Mouse (Mus musculus): ENCODE measurements around the gene Izumo1r. TPM values are rescaled to one million over a fixed set of nuclear protein-coding genes. Genes with fewer than 3 reads are reported as not detected.

Gene Izumo1r
- total RNA-seq, 2 experiments from 2014 or later = not detected

- no peak for TF ChIP-seq CTCF (conservative IDR thresholded peaks at IDR 0.05)
- no peak for DNase-seq (ENCODE audit: low spot score in 2 of 2)
- Histone ChIP-seq H3K27ac (no peak overlapping the region), H3K4me3 (no peak overlapping the region)
Observed at GRCm38 (mm10) chr9:14871536-14871935, 32.2 kb downstream of the Izumo1r start.

GRCm38 (mm10) chr9:14870802-14871201, 32.9 kb downstream of the Izumo1r start:
- Histone ChIP-seq H3K4me3 (no peak overlapping the region), H3K27ac (no peak overlapping the region)
- TF ChIP-seq CTCF (conservative IDR thresholded peaks at IDR 0.05) = no peak
- DNase-seq (ENCODE audit: low spot score in 2 of 2) = no peak

GRCm38 (mm10) chr9:14870377-14870776, 33.4 kb downstream of the Izumo1r start:
- no peak for TF ChIP-seq CTCF (conservative IDR thresholded peaks at IDR 0.05)
- Histone ChIP-seq H3K4me3 (no peak overlapping the region), H3K27ac (no peak overlapping the region)
- no peak for DNase-seq (ENCODE audit: low spot score in 2 of 2)

GRCm38 (mm10) chr9:14868326-14868725, 35.4 kb downstream of the Izumo1r start:
- TF ChIP-seq CTCF (conservative IDR thresholded peaks at IDR 0.05) = no peak
- Histone ChIP-seq H3K4me3 (no peak overlapping the region), H3K27ac (no peak overlapping the region)
- DNase-seq (ENCODE audit: low spot score in 2 of 2) = no peak

GRCm38 (mm10) chr9:14866957-14867356, 36.8 kb downstream of the Izumo1r start:
- DNase-seq (ENCODE audit: low spot score in 2 of 2) = peak; percentile 26 to 60
- H3K4me3 ChIP-seq = no peak overlapping the region
- peak; percentile 89 for TF ChIP-seq CTCF (conservative IDR thresholded peaks at IDR 0.05)
- H3K27ac ChIP-seq = no peak overlapping the region

GRCm38 (mm10) chr9:14864726-14865125, 39.0 kb downstream of the Izumo1r start:
- no peak overlapping the region for H3K27ac ChIP-seq
- no peak for DNase-seq (ENCODE audit: low spot score in 2 of 2)
- TF ChIP-seq CTCF (conservative IDR thresholded peaks at IDR 0.05) = no peak
- no peak overlapping the region for H3K4me3 ChIP-seq

GRCm38 (mm10) chr9:14863126-14863525, 40.6 kb downstream of the Izumo1r start:
- H3K4me3 ChIP-seq = no peak overlapping the region
- DNase-seq (ENCODE audit: low spot score in 2 of 2) = no peak
- TF ChIP-seq CTCF (conservative IDR thresholded peaks at IDR 0.05) = no peak
- H3K27ac ChIP-seq = no peak overlapping the region

- peak; percentile 20 to 51 for DNase-seq (ENCODE audit: low spot score in 2 of 2)
- Histone ChIP-seq H3K27ac (peak within 1 kb of the TSS; percentile 69), H3K4me3 (peak within 1 kb of the TSS; percentile 64)
- TF ChIP-seq CTCF (conservative IDR thresholded peaks at IDR 0.05) = no peak
Observed at GRCm38 (mm10) chr9:14859868-14860639, 43.7 kb downstream of the Izumo1r start, which contains the start of gene Gpr83. TSS of gene Gpr83 (plus strand) at chr9:14860210.

GRCm38 (mm10) chr9:14858782-14859181, 45.0 kb downstream of the Izumo1r start:
- TF ChIP-seq CTCF (conservative IDR thresholded peaks at IDR 0.05) = no peak
- Histone ChIP-seq H3K27ac (no peak overlapping the region), H3K4me3 (no peak overlapping the region)
- no peak for DNase-seq (ENCODE audit: low spot score in 2 of 2)

GRCm38 (mm10) chr9:14858170-14858706, 45.5 kb downstream of the Izumo1r start:
- TF ChIP-seq CTCF (conservative IDR thresholded peaks at IDR 0.05) = no peak
- no peak for DNase-seq (ENCODE audit: low spot score in 2 of 2)
- H3K27ac ChIP-seq = no peak overlapping the region
- no peak overlapping the region for H3K4me3 ChIP-seq

GRCm38 (mm10) chr9:14856922-14857654, 46.7 kb downstream of the Izumo1r start:
- H3K4me3 ChIP-seq = no peak overlapping the region
- DNase-seq (ENCODE audit: low spot score in 2 of 2) = no peak
- no peak overlapping the region for H3K27ac ChIP-seq
- no peak for TF ChIP-seq CTCF (conservative IDR thresholded peaks at IDR 0.05)

- Histone ChIP-seq H3K27ac (no peak overlapping the region), H3K4me3 (no peak overlapping the region)
- TF ChIP-seq CTCF (conservative IDR thresholded peaks at IDR 0.05) = peak; percentile 25; the same call in 1 of the 2 replicates
- DNase-seq (ENCODE audit: low spot score in 2 of 2) = no peak
Observed at GRCm38 (mm10) chr9:14854585-14854984, 49.2 kb downstream of the Izumo1r start.

GRCm38 (mm10) chr9:14848267-14848935, 55.3 kb downstream of the Izumo1r start:
- no peak for DNase-seq (ENCODE audit: low spot score in 2 of 2)

More at GRCm38 (mm10) chr9:14848267-14848935, 55.3 kb downstream of the Izumo1r start:
- no peak for TF ChIP-seq CTCF (conservative IDR thresholded peaks at IDR 0.05)
- Histone ChIP-seq H3K27ac (no peak overlapping the region), H3K4me3 (no peak overlapping the region)

Measured in layer of hippocampus, adult 2 months (tissue).